Mouse (Mus musculus) kidney, postnatal 14 days (tissue): ENCODE measurements at regions not wholly inside any gene's neighbourhood (a gene's known extent, or its start where the extent isn't known, plus 50 kb on each side); places are given as distances from the start of the nearest gene placed in this dataset.
A peak's percentile ranks its signal among the peaks of the same experiment; 100 is the strongest.

Source experiments
- DNase-seq: peaks from one replicate; pipeline ENCODE4 v3.0.0; 2022; ENCODE audit warnings: mixed read lengths

GRCm38 (mm10) chr8:88972993-88973690 is 70.8 kb downstream of the Sall1 start:
- DNase-seq: no peak

- no peak for DNase-seq
Measured at GRCm38 (mm10) chr8:88958843-88959242, 85.1 kb downstream of the Sall1 start.

GRCm38 (mm10) chr8:88953178-88953577 is 90.8 kb downstream of the Sall1 start:
- DNase-seq: no peak

- DNase-seq: no peak
Measured at GRCm38 (mm10) chr8:88951829-88952155, 92.2 kb downstream of the Sall1 start.

- no peak for DNase-seq
Measured at GRCm38 (mm10) chr8:88951145-88951828, 92.7 kb downstream of the Sall1 start.

GRCm38 (mm10) chr8:88949975-88950374 is 94.0 kb downstream of the Sall1 start:
- no peak for DNase-seq

GRCm38 (mm10) chr8:88948981-88949380 is 95.0 kb downstream of the Sall1 start:
- DNase-seq: no peak

GRCm38 (mm10) chr8:88948328-88948727 is 95.6 kb downstream of the Sall1 start:
- DNase-seq: no peak

GRCm38 (mm10) chr8:88947384-88947783 is 96.6 kb downstream of the Sall1 start:
- no peak for DNase-seq

GRCm38 (mm10) chr8:88945656-88946055 is 98.3 kb downstream of the Sall1 start:
- no peak for DNase-seq

- DNase-seq: no peak
Measured at GRCm38 (mm10) chr8:88944038-88944437, 99.9 kb downstream of the Sall1 start.

- DNase-seq: no peak
Measured at GRCm38 (mm10) chr8:88939071-88939746, 104.8 kb downstream of the Sall1 start.

- no peak for DNase-seq
Measured at GRCm38 (mm10) chr8:88934708-88935107, 109.3 kb downstream of the Sall1 start.

GRCm38 (mm10) chr8:88931050-88931449 is 112.9 kb downstream of the Sall1 start:
- no peak for DNase-seq

- no peak for DNase-seq
Measured at GRCm38 (mm10) chr8:88930370-88930769, 113.6 kb downstream of the Sall1 start.

GRCm38 (mm10) chr8:88928675-88929377 is 115.1 kb downstream of the Sall1 start:
- DNase-seq: peak; percentile 14

- DNase-seq: peak; percentile 66
Measured at GRCm38 (mm10) chr8:88922840-88923239, 121.1 kb downstream of the Sall1 start.

GRCm38 (mm10) chr8:88921967-88922366 is 122.0 kb downstream of the Sall1 start:
- no peak for DNase-seq

GRCm38 (mm10) chr8:88919282-88919681 is 124.7 kb downstream of the Sall1 start:
- no peak for DNase-seq

GRCm38 (mm10) chr8:88916064-88916463 is 127.9 kb downstream of the Sall1 start:
- no peak for DNase-seq

- no peak for DNase-seq
Measured at GRCm38 (mm10) chr8:88914657-88915056, 129.3 kb downstream of the Sall1 start.

- peak; percentile 14 for DNase-seq
Measured at GRCm38 (mm10) chr8:88914190-88914589, 129.8 kb downstream of the Sall1 start.

GRCm38 (mm10) chr8:88906244-88906643 is 137.7 kb downstream of the Sall1 start:
- DNase-seq: peak; percentile 29
